Mouse (Mus musculus): Measurements from ENCODE around the gene Med6.

The Med6 gene

GRCm38 (mm10) chr12:81594902-81595671, at the start of gene Med6:
Gene Med6 (minus strand): TSS chr12:81595008.
- DNase-seq (ENCODE audit: low spot score in 2 of 2) = peak; percentile 91 to 93

GRCm38 (mm10) chr12:81642361-81643082, 47.7 kb upstream of the Med6 start:
- no peak for DNase-seq (ENCODE audit: low spot score in 2 of 2)

GRCm38 (mm10) chr12:81640656-81641055, 45.8 kb upstream of the Med6 start:
- no peak for DNase-seq (ENCODE audit: low spot score in 2 of 2)

- no peak for DNase-seq (ENCODE audit: low spot score in 2 of 2)
Measured at GRCm38 (mm10) chr12:81633246-81633645, 38.4 kb upstream of the Med6 start.

- no peak for DNase-seq (ENCODE audit: low spot score in 2 of 2)
Measured at GRCm38 (mm10) chr12:81631661-81632401, 37.0 kb upstream of the Med6 start.

GRCm38 (mm10) chr12:81630915-81631660, 36.3 kb upstream of the Med6 start, which contains the start of gene Ttc9:
Gene Ttc9 (plus strand): TSS chr12:81631249.
- no peak for DNase-seq (ENCODE audit: low spot score in 2 of 2)

GRCm38 (mm10) chr12:81630520-81630914, 35.7 kb upstream of the Med6 start:
- DNase-seq (ENCODE audit: low spot score in 2 of 2) = peak; percentile 30 to 60

GRCm38 (mm10) chr12:81628091-81628490, 33.3 kb upstream of the Med6 start:
- no peak for DNase-seq (ENCODE audit: low spot score in 2 of 2)

- DNase-seq (ENCODE audit: low spot score in 2 of 2) = no peak
Measured at GRCm38 (mm10) chr12:81627426-81627825, 32.6 kb upstream of the Med6 start.

- DNase-seq (ENCODE audit: low spot score in 2 of 2) = no peak
Measured at GRCm38 (mm10) chr12:81626226-81626861, 31.5 kb upstream of the Med6 start.

- DNase-seq (ENCODE audit: low spot score in 2 of 2) = no peak
Measured at GRCm38 (mm10) chr12:81623377-81623776, 28.6 kb upstream of the Med6 start.

- peak; percentile 47 to 75 for DNase-seq (ENCODE audit: low spot score in 2 of 2)
Measured at GRCm38 (mm10) chr12:81619302-81619701, 24.5 kb upstream of the Med6 start.

GRCm38 (mm10) chr12:81616980-81617379, 22.2 kb upstream of the Med6 start:
- DNase-seq (ENCODE audit: low spot score in 2 of 2) = no peak

GRCm38 (mm10) chr12:81615807-81616206, 21.0 kb upstream of the Med6 start:
- DNase-seq (ENCODE audit: low spot score in 2 of 2) = no peak

GRCm38 (mm10) chr12:81609445-81609844, 14.6 kb upstream of the Med6 start:
- no peak for DNase-seq (ENCODE audit: low spot score in 2 of 2)

- no peak for DNase-seq (ENCODE audit: low spot score in 2 of 2)
Measured at GRCm38 (mm10) chr12:81604995-81605784, 10.4 kb upstream of the Med6 start.

GRCm38 (mm10) chr12:81596547-81597262, 1.9 kb upstream of the Med6 start:
- no peak for DNase-seq (ENCODE audit: low spot score in 2 of 2)

- DNase-seq (ENCODE audit: low spot score in 2 of 2) = no peak
Measured at GRCm38 (mm10) chr12:81568374-81568773, 26.4 kb downstream of the Med6 start, which contains the start of gene Adam21. Gene Adam21 (minus strand): TSS chr12:81568474.

GRCm38 (mm10) chr12:81567931-81568330, 26.9 kb downstream of the Med6 start:
- DNase-seq (ENCODE audit: low spot score in 2 of 2) = no peak

- no peak for DNase-seq (ENCODE audit: low spot score in 2 of 2)
Measured at GRCm38 (mm10) chr12:81564173-81564572, 30.6 kb downstream of the Med6 start.
